Mouse (Mus musculus) MEL (cell line): ENCODE results near the gene Pax1. TPM values are rescaled to one million over a fixed set of nuclear protein-coding genes. Genes with fewer than 3 reads are reported as not detected.

ENCODE experiments used
- DNase-seq: peaks from one replicate; pipeline ENCODE4 v3.0.0; 2011; ENCODE audit warnings: low read depth, low spot score
- H3K27ac ChIP-seq: 2 replicates; pipeline ENCODE4 v1.5.1; 2012; ENCODE audit warnings: low read depth, mild to moderate bottlenecking, control low read depth, low read length, moderate library complexity; ENCODE audit not compliant: control insufficient read depth
- H3K27me3 ChIP-seq, 2 experiments: fragments of 150-350 bp in 1 of 2; sonication (generic) in 1 of 2; 2 replicates each; pipeline ENCODE4 v1.6.1; 2012; ENCODE audit warnings: low read length in 2 of 2, mild to moderate bottlenecking in 2 of 2, improper control_type of control experiment in 1 of 2, moderate library complexity in 1 of 2; ENCODE audit not compliant: insufficient read depth in 2 of 2, control insufficient read depth in 1 of 2
- H3K36me3 ChIP-seq, 2 experiments: 2 replicates each; pipeline ENCODE4 v1.6.1; 2012 to 2014; ENCODE audit warnings: low read length in 2 of 2, improper control_type of control experiment in 1 of 2, inconsistent platforms in 1 of 2, mild to moderate bottlenecking in 1 of 2; ENCODE audit not compliant: insufficient read depth in 2 of 2, control insufficient read depth in 1 of 2
- H3K4me1 ChIP-seq, 2 experiments: fragments of 150-350 bp in 1 of 2; sonication (generic) in 1 of 2; 2 replicates each; pipeline ENCODE4 v1.6.1; 2012; ENCODE audit warnings: low read length in 2 of 2, improper control_type of control experiment in 1 of 2, mild to moderate bottlenecking in 1 of 2; ENCODE audit not compliant: insufficient read depth in 2 of 2, control insufficient read depth in 1 of 2
- H3K4me3 ChIP-seq, 2 experiments: fragments of 150-350 bp in 1 of 2; sonication (generic) in 1 of 2; 2 replicates each; pipeline ENCODE4 v1.5.1; 2012; ENCODE audit warnings: low read depth in 2 of 2, low read length in 2 of 2, mild to moderate bottlenecking in 2 of 2, moderate library complexity in 2 of 2, control low read depth in 1 of 2, improper control_type of control experiment in 1 of 2; ENCODE audit not compliant: control insufficient read depth in 1 of 2, insufficient read depth in 1 of 2
- H3K79me2 ChIP-seq: 2 replicates; pipeline ENCODE4 v1.6.1; 2012; ENCODE audit warnings: mild to moderate bottlenecking, low read length, moderate library complexity; ENCODE audit not compliant: control insufficient read depth, poor library complexity, insufficient read depth
- H3K9ac ChIP-seq: 2 replicates; pipeline ENCODE4 v1.6.1; 2012; ENCODE audit warnings: low read depth, mild to moderate bottlenecking, control low read depth, low read length, moderate library complexity; ENCODE audit not compliant: control insufficient read depth, poor library complexity, severe bottlenecking
- H3K9me3 ChIP-seq: fragments of 150-350 bp; sonication (generic); replicated peaks from 2 replicates; pipeline ENCODE4 v1.6.1; 2012; ENCODE audit warnings: mild to moderate bottlenecking, low read length, improper control_type of control experiment, moderate library complexity; ENCODE audit not compliant: insufficient read depth
- CHD2 ChIP-seq: IDR thresholded peaks from 2 replicates; pipeline ENCODE4 v1.6.1; 2011; ENCODE audit warnings: low read length, improper control_type of control experiment
- ELF1 ChIP-seq: IDR thresholded peaks from 2 replicates; pipeline ENCODE4 v1.6.1; 2014; ENCODE audit warnings: low read depth, mild to moderate bottlenecking, inconsistent platforms, low read length, improper control_type of control experiment, moderate library complexity
- GABPA ChIP-seq: IDR thresholded peaks from 2 replicates; pipeline ENCODE4 v1.6.1; 2012; ENCODE audit warnings: low read depth, mild to moderate bottlenecking, inconsistent platforms, low read length, improper control_type of control experiment, moderate library complexity
- HCFC1 ChIP-seq: IDR thresholded peaks from 2 replicates; pipeline ENCODE4 v1.6.1; 2012; ENCODE audit warnings: low read depth, mild to moderate bottlenecking, inconsistent platforms, low read length, improper control_type of control experiment, moderate library complexity
- JUND ChIP-seq: IDR thresholded peaks from 2 replicates; pipeline ENCODE4 v1.6.1; 2011; ENCODE audit warnings: low read depth, mild to moderate bottlenecking, improper control_type of control experiment, low read length
- KAT2A ChIP-seq: conservative IDR thresholded peaks from 2 replicates; pipeline ENCODE4 v1.6.1; 2012; ENCODE audit warnings: low read depth, low read length, improper control_type of control experiment, inconsistent platforms
- MAFK ChIP-seq: IDR thresholded peaks from 2 replicates; pipeline ENCODE4 v1.6.1; 2011; ENCODE audit warnings: low read depth, mild to moderate bottlenecking, low read length, improper control_type of control experiment, borderline replicate concordance
- MAX ChIP-seq: IDR thresholded peaks from 2 replicates; pipeline ENCODE4 v1.6.1; 2011; ENCODE audit warnings: low read length, improper control_type of control experiment
- MAZ ChIP-seq: IDR thresholded peaks from 2 replicates; pipeline ENCODE4 v1.6.1; 2012; ENCODE audit warnings: low read depth, mild to moderate bottlenecking, inconsistent platforms, low read length, improper control_type of control experiment
- MEF2A ChIP-seq: IDR thresholded peaks from 2 replicates; pipeline ENCODE4 v1.6.1; 2014; ENCODE audit warnings: low read depth, mild to moderate bottlenecking, inconsistent platforms, low read length, improper control_type of control experiment; ENCODE audit not compliant: poor library complexity, insufficient replicate concordance, severe bottlenecking; ENCODE audit errors: extremely low read depth
- NELFE ChIP-seq: IDR thresholded peaks from 2 replicates; pipeline ENCODE4 v1.6.1; 2011; ENCODE audit warnings: low read depth, low read length, improper control_type of control experiment
- NRF1 ChIP-seq: IDR thresholded peaks from 2 replicates; pipeline ENCODE4 v1.6.1; 2014; ENCODE audit warnings: low read depth, mild to moderate bottlenecking, inconsistent platforms, low read length, improper control_type of control experiment, moderate library complexity; ENCODE audit not compliant: poor library complexity, insufficient read depth, severe bottlenecking
- POLR2AphosphoS2 ChIP-seq: IDR thresholded peaks from 2 replicates; pipeline ENCODE4 v1.6.1; 2011; ENCODE audit warnings: low read length, improper control_type of control experiment
- TAL1 ChIP-seq: IDR thresholded peaks from 2 replicates; pipeline ENCODE4 v1.6.1; 2012; ENCODE audit warnings: mild to moderate bottlenecking, inconsistent platforms, low read length, moderate library complexity, mixed read lengths
- TCF12 ChIP-seq: IDR thresholded peaks from 2 replicates; pipeline ENCODE4 v1.6.1; 2014; ENCODE audit warnings: low read depth, mild to moderate bottlenecking, inconsistent platforms, low read length, improper control_type of control experiment, moderate library complexity
- UBTF ChIP-seq: IDR thresholded peaks from 2 replicates; pipeline ENCODE4 v1.6.1; 2012; ENCODE audit warnings: low read depth, mild to moderate bottlenecking, inconsistent platforms, low read length, improper control_type of control experiment, moderate library complexity, borderline replicate concordance; ENCODE audit not compliant: insufficient read depth
- USF1 ChIP-seq: IDR thresholded peaks from 2 replicates; pipeline ENCODE4 v1.6.1; 2014; ENCODE audit warnings: low read depth, mild to moderate bottlenecking, inconsistent platforms, low read length, improper control_type of control experiment, moderate library complexity
- USF2 ChIP-seq, 2 experiments: IDR thresholded peaks; 2 replicates each; pipeline ENCODE4 v1.6.1; 2011 to 2012; ENCODE audit warnings: improper control_type of control experiment in 2 of 2, low read length in 2 of 2, borderline replicate concordance in 1 of 2, inconsistent platforms in 1 of 2, low read depth in 1 of 2, mild to moderate bottlenecking in 1 of 2; ENCODE audit not compliant: insufficient read depth in 1 of 2
- ZC3H11A ChIP-seq: IDR thresholded peaks from 2 replicates; pipeline ENCODE4 v1.6.1; 2012; ENCODE audit warnings: low read depth, mild to moderate bottlenecking, inconsistent platforms, low read length, improper control_type of control experiment
- ZMIZ1 ChIP-seq: IDR thresholded peaks from 2 replicates; pipeline ENCODE4 v1.6.1; 2012; ENCODE audit warnings: low read depth, mild to moderate bottlenecking, inconsistent platforms, low read length, improper control_type of control experiment, moderate library complexity
- ZNF384 ChIP-seq: IDR thresholded peaks from 2 replicates; pipeline ENCODE4 v1.6.1; 2012; ENCODE audit warnings: low read depth, mild to moderate bottlenecking, inconsistent platforms, low read length, improper control_type of control experiment
- polyA plus RNA-seq, 2 experiments: library from polyadenylated mRNA; stranded (reverse) in 1 of 2; unstranded in 1 of 2; fragments of >175 nt in 1 of 2; fragments of >200 nt in 1 of 2; gene quantifications; 2 replicates each; pipeline versions ENCODE4 v1.2.1 to v1.2.4; 2012; ENCODE audit warnings: low replicate concordance in 2 of 2, low read depth in 1 of 2; ENCODE audit not compliant: insufficient read length in 2 of 2, insufficient read depth in 1 of 2, missing spikeins in 1 of 2
- total RNA-seq: library from RNA; depleted of rRNA; stranded (reverse); fragments of 300-350 nt; gene quantifications from 2 replicates; pipeline ENCODE4 v1.2.3, GENCODE M21; 2012

Gene Pax1
- total and polyA plus RNA-seq, 3 experiments = not detected

DNA sequence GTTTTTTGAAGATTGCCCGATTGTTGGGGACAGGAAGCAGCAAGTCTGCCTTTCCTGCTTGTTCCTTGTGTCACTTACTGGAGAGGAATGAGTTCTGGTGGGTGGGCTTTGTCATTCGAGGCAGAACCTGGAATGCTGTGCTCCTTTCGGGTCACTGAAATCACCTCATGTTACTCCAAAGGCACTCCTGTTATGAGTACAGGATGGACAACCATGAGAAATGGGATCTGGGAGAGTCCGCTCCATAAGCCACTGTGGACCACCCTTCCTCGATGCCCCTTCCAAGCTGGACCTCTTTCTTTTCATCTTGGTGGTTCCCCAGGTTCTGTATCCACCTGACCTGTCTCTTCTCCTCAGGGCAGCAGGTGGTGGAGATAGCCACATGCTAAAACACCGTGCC lies 2.5 kb downstream of the Pax1 start:
- no peaks in the 10 kb centered on the region for H3K27me3 ChIP-seq
- H3K4me1 ChIP-seq = no peaks in the 10 kb centered on the region
- no peak for DNase-seq
- TF ChIP-seq KAT2A = no peak
- no peak for TF ChIP-seq TCF12
- no peak for TF ChIP-seq UBTF
- TF ChIP-seq HCFC1 = no peak
- TF ChIP-seq POLR2AphosphoS2 = no peak
- no peak for TF ChIP-seq USF1
- TF ChIP-seq GABPA = no peak
- TF ChIP-seq MAZ = no peak
- TF ChIP-seq USF2 (IDR thresholded peaks at IDR 0.05; ENCODE audit: borderline replicate concordance in 1 of 2, insufficient read depth in 1 of 2, low read depth in 1 of 2, low read length in 2 of 2) = no peak
- no peak for TF ChIP-seq NELFE
- no peak for TF ChIP-seq NRF1
- no peak for TF ChIP-seq CHD2
- no peak for TF ChIP-seq MEF2A
- TF ChIP-seq MAFK = no peak
- no peak for TF ChIP-seq MAX
- no peak for TF ChIP-seq ZC3H11A
- no peak for TF ChIP-seq TAL1
- no peak for TF ChIP-seq ZNF384
- TF ChIP-seq, all 39 proteins: peak for 0
- no peak overlapping the region for H3K4me3 ChIP-seq
- no peaks in the 10 kb centered on the region for H3K79me2 ChIP-seq
- H3K9me3 ChIP-seq = no peaks in the 10 kb centered on the region
- H3K27ac ChIP-seq = no peak overlapping the region
- no peak overlapping the region for H3K9ac ChIP-seq
- no peaks in the 10 kb centered on the region for H3K36me3 ChIP-seq

- TF ChIP-seq ZMIZ1 (no peak), JUND (no peak), USF1 (no peak), ELF1 (no peak)
- TF ChIP-seq, all 39 proteins: peak for 0
- no peaks in the 10 kb centered on the region for H3K4me1 ChIP-seq
- DNase-seq = no peak
- H3K27ac ChIP-seq = no peak overlapping the region
- H3K27me3 ChIP-seq = no peaks in the 10 kb centered on the region
- H3K9ac ChIP-seq = no peak overlapping the region
- H3K4me3 ChIP-seq = no peak overlapping the region
- no peaks in the 10 kb centered on the region for H3K9me3 ChIP-seq
- H3K79me2 ChIP-seq = no peaks in the 10 kb centered on the region
- H3K36me3 ChIP-seq = no peaks in the 10 kb centered on the region
Observed at GRCm38 (mm10) chr2:147364982-147365907, 3.5 kb downstream of the Pax1 start.
